Mouse (Mus musculus) layer of hippocampus, postnatal 14 days (tissue): ENCODE data around the gene Clip1. TPM values are rescaled to one million over a fixed set of nuclear protein-coding genes. Genes with fewer than 3 reads are reported as not detected.

Source experiments
- DNase-seq, 2 experiments: peaks; one replicate each; pipeline ENCODE4 v3.0.0; 2021 to 2022; ENCODE audit warnings: low spot score in 2 of 2, mixed read lengths in 1 of 2
- total RNA-seq, 2 experiments: library from RNA; stranded (reverse); gene quantifications; 2 replicates each; pipeline ENCODE4 v1.2.3; 2021

Clip1 gene
- total RNA-seq, 2 experiments from 2014 or later, result 112 to 122 TPM

- no peak for DNase-seq
These were observed 9.2 kb downstream of the Clip1 start for GRCm38 (mm10) chr5:123675221-123675620.

- no peak for DNase-seq
These were observed 13.0 kb downstream of the Clip1 start for GRCm38 (mm10) chr5:123671473-123671820.

- no peak for DNase-seq
These were observed 13.5 kb downstream of the Clip1 start for GRCm38 (mm10) chr5:123670800-123671472.

- DNase-seq, result no peak
These were observed 14.2 kb downstream of the Clip1 start for GRCm38 (mm10) chr5:123669991-123670799.

- DNase-seq, result no peak
These were observed 16.5 kb downstream of the Clip1 start for GRCm38 (mm10) chr5:123667915-123668314.

GRCm38 (mm10) chr5:123665956-123666355 is 18.5 kb downstream of the Clip1 start:
- DNase-seq, result no peak

GRCm38 (mm10) chr5:123664329-123664728 is 20.1 kb downstream of the Clip1 start:
- DNase-seq, result no peak

- no peak for DNase-seq
These were observed 22.4 kb downstream of the Clip1 start for GRCm38 (mm10) chr5:123662059-123662458.

GRCm38 (mm10) chr5:123661602-123662001 is 22.8 kb downstream of the Clip1 start:
- no peak for DNase-seq

GRCm38 (mm10) chr5:123657651-123658050 is 26.8 kb downstream of the Clip1 start:
- no peak for DNase-seq

- no peak for DNase-seq
These were observed 29.5 kb downstream of the Clip1 start for GRCm38 (mm10) chr5:123654937-123655336.

- no peak for DNase-seq
These were observed 31.1 kb downstream of the Clip1 start for GRCm38 (mm10) chr5:123653287-123653801.

GRCm38 (mm10) chr5:123650825-123651224 is 33.6 kb downstream of the Clip1 start:
- no peak for DNase-seq

- DNase-seq, result no peak
These were observed 42.0 kb downstream of the Clip1 start for GRCm38 (mm10) chr5:123642401-123642800.

- DNase-seq, result no peak
These were observed 43.0 kb downstream of the Clip1 start for GRCm38 (mm10) chr5:123641259-123641900.

GRCm38 (mm10) chr5:123640181-123640580 is 44.2 kb downstream of the Clip1 start:
- no peak for DNase-seq

GRCm38 (mm10) chr5:123631210-123631609 is 53.2 kb downstream of the Clip1 start:
- DNase-seq, result no peak

- DNase-seq, result peak in 1 of 2 experiments; percentile 60
These were observed 57.8 kb downstream of the Clip1 start for GRCm38 (mm10) chr5:123626631-123627030.

- no peak for DNase-seq
These were observed 62.0 kb downstream of the Clip1 start for GRCm38 (mm10) chr5:123622421-123622820.

- no peak for DNase-seq
These were observed 65.9 kb downstream of the Clip1 start for GRCm38 (mm10) chr5:123618558-123618957.

- no peak for DNase-seq
These were observed 70.2 kb downstream of the Clip1 start for GRCm38 (mm10) chr5:123614246-123614645.

- peak; percentile 85 to 92 for DNase-seq
These were observed 74.6 kb downstream of the Clip1 start for GRCm38 (mm10) chr5:123609843-123610242.
